Mouse (Mus musculus): ENCODE data around the gene Psmb11.

DNA sequence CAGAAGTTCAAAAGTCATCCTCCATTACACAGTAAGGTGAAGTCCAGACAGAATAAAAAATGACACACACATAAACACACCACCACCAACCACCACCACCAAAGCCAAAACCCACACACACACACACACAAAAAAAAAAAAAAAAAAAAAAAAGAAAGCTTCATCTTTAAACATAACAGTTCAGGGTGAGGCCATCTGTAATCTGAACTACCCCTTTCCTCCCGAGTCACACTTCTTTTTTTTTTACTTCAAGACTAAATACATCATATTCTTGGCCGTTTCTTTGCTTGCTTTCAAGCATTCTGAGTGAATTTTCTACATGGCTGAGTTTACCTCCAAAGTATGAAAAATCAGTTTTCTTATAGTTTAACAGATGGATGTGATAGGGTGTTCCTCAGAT is 19.6 kb upstream of the Psmb11 start:
- no peak for TF ChIP-seq CTCF (IDR thresholded peaks at IDR 0.05; ENCODE audit: low read depth)
- TF ChIP-seq EP300 (IDR thresholded peaks at IDR 0.05; ENCODE audit: low read depth) = no peak

All from liver, embryonic 14.5 days (tissue).